ENCODE assay signal across 22 mouse cellular contexts in genomic region chr9:20202131-20202530, GRCm38 (mm10). TPM values are rescaled to one million over a fixed set of nuclear protein-coding genes. Genes with fewer than 3 reads are reported as not detected.
DNase-seq lines count a peak whose midpoint lies in the region.
"Had no signal": no experiment of that assay in that cellular context is flagged by ENCODE, and none has a peak within 500 bp of the region (broad histone marks: within the 10 kb centered on the region; RNA-seq: fewer than 3 reads in every experiment).

No protein-coding gene starts in this region.

- peak; percentile 0 for DNase-seq in embryo, embryonic 10.5 days (ENCODE audit: low spot score)
- no peak for DNase-seq in embryo, embryonic 10 days (ENCODE audit: low spot score)
- DNase-seq in urinary bladder, postnatal 14 days (ENCODE audit: low spot score): peak; percentile 6
- DNase-seq in urinary bladder, postnatal 25 days (ENCODE audit: low spot score): no peak
- peak; percentile 11 for DNase-seq in WW6 (ENCODE audit: low read depth, low spot score)
- no peak for DNase-seq in kidney, adult 9 months
- DNase-seq in adrenal gland, postnatal 14 days: no peak
- DNase-seq: adrenal gland, postnatal 10 days; cerebellum, adult 11 months; cerebellum, adult 2 months; cerebellum, adult 9-11 months; cerebellum, postnatal 25 days; gastrocnemius, postnatal 10 days; gastrocnemius, postnatal 36 days; heart, adult 2 months; heart, postnatal 14 days; heart, postnatal 4 days had no signal

RNA-seq across cellular contexts. Expression of gene Olfr871, which starts 9.9 kb away (rescaled TPM):
- not detected in 2 replicates for total RNA-seq in adrenal gland, postnatal 14 days (2021)
- total RNA-seq: adrenal gland, postnatal 10 days; adrenal gland, postnatal 4 days; common myeloid progenitor, adult 5-6 weeks; gastrocnemius, adult 18-20 months; gastrocnemius, postnatal 10 days; gastrocnemius, postnatal 36 days; granulocyte monocyte progenitor cell, adult 5-6 weeks; heart, adult 2 months; heart, postnatal 14 days; heart, postnatal 4 days; hindbrain, postnatal 0 days had no signal

RNA-seq across cellular contexts. Expression of gene Olfr870, which starts 28.3 kb away (rescaled TPM):
- not detected in 2 replicates for total RNA-seq in adrenal gland, postnatal 14 days (2021)
- total RNA-seq: adrenal gland, postnatal 10 days; adrenal gland, postnatal 4 days; common myeloid progenitor, adult 5-6 weeks; gastrocnemius, adult 18-20 months; gastrocnemius, postnatal 10 days; gastrocnemius, postnatal 36 days; granulocyte monocyte progenitor cell, adult 5-6 weeks; heart, adult 2 months; heart, postnatal 14 days; heart, postnatal 4 days; hindbrain, postnatal 0 days had no signal

RNA-seq across cellular contexts. Expression of gene Olfr872, which starts 34.8 kb away (rescaled TPM):
- not detected in 2 replicates for total RNA-seq in adrenal gland, postnatal 14 days (2021)
- total RNA-seq: adrenal gland, postnatal 10 days; adrenal gland, postnatal 4 days; common myeloid progenitor, adult 5-6 weeks; gastrocnemius, adult 18-20 months; gastrocnemius, postnatal 10 days; gastrocnemius, postnatal 36 days; granulocyte monocyte progenitor cell, adult 5-6 weeks; heart, adult 2 months; heart, postnatal 14 days; heart, postnatal 4 days; hindbrain, postnatal 0 days had no signal

Comparison
In these comparisons a context has a peak if more than half of its experiments do, and no peak if none do; other contexts are left out.
1. DNase-seq: peak in embryo, embryonic 10.5 days (single experiment), urinary bladder, postnatal 14 days (single experiment) and WW6 (single experiment); none in embryo, embryonic 10 days (single experiment), urinary bladder, postnatal 25 days (single experiment), kidney, adult 9 months (single experiment) and adrenal gland, postnatal 14 days (single experiment).